Mouse (Mus musculus): ENCODE measurements around the gene Etl4.
"Not testable (repeated sequence)": the region's sequence is repeated elsewhere in the genome, so short reads cannot be mapped to it uniquely, and the experiment has no call there.

Gene Etl4

DNA sequence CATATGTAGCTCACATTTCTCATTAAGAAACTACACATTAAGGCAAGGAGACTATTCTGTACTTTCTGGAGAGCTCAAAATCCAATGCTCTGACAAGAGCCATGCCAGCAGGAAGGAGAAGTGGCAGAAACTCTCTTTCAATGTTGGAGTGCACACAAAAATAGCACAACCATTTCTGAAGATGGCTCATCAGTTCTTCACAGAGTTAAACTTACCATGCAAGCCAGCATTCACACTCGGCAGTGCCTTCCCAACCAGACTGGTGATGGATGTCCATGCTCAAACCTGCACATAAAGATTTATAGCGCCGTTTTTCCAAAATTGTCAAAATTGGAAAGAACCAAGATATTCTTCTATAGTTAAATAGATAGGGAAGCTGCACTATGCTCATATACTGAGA, 392.9 kb downstream of the Etl4 start:
- no peak for DNase-seq (ENCODE audit: low read depth)

DNA sequence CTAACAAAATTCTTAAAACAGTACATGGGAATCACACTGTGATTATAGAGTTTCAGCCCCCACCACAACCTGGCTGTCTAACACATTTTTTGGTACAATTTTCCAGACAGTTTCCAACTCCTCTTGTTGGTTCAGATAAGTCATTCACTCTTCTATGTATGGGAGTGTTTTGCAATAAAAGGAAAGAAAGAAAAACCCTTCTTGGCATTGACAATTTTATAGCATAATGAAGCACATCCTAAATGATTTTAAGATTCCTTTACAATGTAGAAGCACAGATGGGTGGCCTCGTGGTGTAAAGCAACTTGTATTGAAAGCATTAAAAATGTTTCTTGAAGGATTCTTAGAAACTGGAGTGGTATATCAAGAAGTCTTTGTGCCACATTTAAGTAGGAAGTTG, 415.4 kb downstream of the Etl4 start:
- DNase-seq (ENCODE audit: low read depth), result no peak

DNA sequence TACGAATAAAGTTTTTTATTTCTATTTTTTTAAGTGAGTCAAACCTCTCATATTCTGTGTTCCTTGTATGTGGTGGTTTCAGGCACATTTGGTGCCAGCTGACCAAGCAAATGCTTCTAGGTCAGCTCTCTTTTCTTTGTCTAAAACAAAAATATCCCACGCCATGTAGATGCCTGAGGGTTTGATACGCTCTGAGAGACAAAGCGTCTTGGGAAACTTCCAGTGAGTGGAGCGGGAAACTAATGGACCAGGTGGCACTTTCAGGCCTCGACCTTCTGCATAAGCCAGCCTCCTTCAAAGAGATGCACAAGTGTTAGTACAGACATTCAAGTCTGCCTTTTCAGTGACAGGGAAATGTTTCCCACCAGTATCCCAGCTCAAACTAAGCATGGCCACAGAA, 426.6 kb downstream of the Etl4 start:
- no peak for DNase-seq (ENCODE audit: low read depth)

DNA sequence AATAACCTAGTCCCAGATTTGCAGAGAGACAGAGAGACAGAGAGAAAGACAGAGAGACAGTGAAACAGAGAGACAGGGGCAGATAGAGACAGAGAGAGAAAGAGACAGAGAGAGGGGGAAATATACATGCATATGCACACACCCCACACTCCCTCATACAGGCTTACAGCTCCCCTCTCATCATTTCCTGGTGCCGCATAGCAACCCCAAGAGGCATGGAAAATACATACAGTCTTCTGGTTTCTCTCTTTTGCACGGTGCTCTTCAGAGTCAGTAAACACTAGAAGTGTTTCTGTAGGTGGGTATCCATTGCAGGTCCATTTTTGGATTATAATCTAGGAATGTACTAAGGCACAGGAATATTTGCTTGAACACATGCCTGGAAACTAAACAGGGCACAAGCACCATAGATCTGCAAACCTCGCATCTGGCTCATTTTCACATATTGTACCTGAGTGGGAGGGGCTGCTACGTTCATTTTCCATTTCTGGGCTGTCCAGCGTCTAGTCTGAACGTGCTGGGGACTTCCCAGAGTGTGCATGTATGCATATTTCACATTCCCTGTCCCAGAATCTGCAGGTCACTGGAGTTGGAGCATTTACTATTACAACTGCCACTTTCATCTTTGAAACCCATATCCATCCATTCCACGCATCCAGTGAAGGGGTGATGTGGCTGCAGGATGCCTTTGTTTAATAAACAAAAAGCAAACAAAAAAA, 429.6 kb downstream of the Etl4 start:
- no peak for DNase-seq (ENCODE audit: low read depth)

DNA sequence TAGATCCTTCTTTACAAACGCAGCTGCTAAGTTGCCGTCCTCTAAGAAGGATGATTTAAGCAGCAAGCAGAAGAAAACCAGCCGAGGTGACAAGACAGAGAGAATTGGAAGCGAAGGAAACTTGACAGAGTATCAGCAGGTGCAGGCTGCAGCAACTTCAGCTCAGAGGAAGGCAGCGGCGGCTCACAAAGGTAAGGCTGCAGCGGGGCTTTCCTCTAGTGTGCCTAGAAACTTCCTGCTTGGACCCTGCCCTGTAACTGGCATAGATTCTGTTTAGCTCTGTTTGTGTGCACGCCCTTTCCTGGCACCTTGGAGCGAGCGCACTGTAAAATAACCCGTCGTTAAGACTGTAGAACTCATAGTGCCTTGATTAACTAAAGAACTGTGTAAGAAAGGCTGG, 430.3 kb downstream of the Etl4 start:
- no peak for DNase-seq (ENCODE audit: low read depth)

DNA sequence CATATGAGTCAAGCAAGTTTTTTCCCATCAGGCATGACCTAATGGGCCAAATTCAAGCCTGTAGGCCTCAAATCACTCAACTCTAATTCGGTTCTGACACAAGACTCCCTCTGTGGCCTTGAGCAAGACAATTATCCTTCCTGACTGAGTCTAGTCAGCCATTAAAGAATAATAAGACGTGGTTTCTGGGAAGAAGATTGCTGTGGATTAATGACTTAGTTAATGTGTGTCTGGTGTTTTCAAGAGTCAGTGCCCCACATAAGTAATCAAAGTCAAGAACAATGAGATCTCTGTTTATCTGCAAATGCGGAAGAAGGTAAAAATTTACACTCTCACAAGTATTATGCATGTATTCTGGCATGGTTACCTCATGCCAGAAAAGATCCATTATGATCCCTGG, 437.3 kb downstream of the Etl4 start:
- DNase-seq (ENCODE audit: low read depth), result no peak

DNA sequence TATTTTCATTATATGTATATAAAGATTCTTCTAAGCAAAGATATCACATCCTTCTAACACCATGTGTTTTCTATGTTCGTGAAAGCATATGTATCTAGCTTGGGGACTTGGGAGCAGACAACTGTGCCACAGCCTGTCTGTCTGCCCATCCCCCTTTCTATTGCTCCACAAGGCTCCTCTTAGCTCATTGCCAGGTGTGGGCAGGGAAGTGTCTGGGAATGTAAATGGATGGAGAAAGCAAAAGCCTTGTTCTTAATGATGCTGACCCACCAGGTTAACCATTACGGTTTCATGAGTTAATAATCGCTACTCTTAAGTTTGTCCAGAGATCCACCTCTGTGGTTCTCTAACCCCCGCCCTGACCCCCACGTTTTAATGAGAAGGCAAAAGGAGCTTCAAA, 439.7 kb downstream of the Etl4 start:
- DNase-seq (ENCODE audit: low read depth), result no peak

DNA sequence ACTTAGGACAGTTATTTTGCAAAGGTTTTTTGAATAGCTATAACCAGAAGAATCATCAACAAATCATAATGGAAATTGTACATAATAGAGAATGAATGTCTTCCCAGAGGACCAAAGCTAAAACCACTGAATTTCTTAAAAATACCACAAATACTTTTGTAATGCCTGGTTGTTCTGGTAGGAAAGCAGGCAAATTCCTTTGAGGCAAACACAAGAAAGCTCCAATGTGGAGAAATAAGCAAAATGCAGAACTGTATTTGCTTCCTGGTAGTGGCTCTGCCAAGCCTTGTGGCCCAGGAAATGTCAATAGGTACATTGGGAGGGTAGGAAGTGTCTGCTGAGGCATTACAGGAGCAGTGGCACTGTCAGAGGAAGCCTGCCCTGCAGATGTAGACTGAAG, 443.2 kb downstream of the Etl4 start:
- DNase-seq (ENCODE audit: low read depth), result no peak

DNA sequence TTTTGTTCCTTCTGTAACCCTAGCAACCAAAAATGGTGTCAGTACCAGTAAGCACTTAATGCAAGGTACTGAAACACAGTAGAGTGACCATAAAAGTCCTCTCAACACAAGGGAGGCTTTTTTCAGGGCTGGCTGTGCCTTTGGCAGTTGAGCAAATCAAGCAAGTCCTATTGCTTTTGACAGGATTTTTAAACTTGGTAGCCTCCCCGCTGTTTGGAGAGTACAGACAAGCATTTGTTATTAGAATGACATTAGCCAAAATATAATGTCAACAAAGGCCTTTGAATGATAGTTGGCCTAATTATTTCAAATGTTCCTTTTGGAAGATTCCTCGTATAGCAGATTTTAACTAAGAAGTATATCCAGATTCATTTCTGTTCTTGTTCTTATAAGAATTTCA, 467.4 kb downstream of the Etl4 start:
- no peak for DNase-seq (ENCODE audit: low read depth)

DNA sequence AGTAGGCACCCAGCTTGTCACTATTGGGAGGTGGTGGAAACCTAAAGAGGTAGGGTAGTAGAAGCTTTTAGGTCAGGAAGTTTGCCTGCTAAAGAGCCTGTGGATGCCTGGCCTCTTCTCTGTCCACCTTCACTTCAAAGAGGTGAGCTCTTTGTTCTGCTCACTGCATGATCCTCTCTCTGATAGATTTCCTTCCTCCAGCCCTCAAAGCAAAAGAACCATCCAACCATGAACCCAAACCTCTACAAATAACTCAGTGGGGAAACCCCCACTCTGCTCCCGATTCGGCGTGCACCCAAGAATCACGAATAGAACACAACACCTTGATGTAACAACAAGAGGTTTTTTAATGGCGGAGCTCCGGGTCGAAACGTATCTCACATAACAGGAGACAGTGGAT, 471.3 kb downstream of the Etl4 start:
- not testable (repeated sequence) for DNase-seq (ENCODE audit: low read depth)

DNA sequence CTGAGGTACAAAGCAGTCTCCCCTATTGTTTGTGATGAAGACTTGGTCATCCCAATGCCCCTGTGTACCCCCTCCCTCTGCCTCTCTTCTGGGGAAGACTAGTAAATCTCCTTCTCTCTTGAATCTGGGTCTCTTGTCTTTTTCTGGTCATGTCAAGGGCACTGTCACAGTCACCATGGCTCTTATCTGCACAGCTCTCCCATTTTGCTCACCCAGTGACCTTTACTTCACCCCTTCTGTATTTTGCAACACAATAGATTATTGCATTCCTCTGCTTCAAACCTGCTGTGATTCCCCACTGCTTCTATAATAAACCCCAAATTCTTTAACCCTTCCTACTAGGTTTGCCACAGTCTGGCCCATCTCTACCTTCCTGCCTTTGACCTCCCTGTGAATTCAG, 484.5 kb downstream of the Etl4 start:
- no peak for DNase-seq (ENCODE audit: low read depth)

DNA sequence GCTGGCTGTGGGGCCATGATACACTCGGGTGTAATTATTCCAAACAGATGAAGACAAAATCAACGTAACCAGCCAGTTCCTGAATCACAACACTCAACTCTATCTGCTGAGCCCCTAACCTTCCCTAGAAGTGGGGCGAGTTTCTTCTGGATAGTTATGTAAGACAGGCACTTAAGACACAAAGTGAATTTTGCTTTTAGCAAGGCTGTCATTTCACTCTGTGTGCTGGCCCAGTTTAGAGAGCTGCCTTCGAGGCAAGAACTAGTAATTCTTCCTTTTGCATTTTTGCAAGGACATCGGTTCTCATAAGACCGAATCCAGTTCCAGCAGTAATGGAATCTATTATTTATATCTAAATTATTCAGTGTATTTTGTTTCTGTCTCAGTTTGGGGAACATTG, 487.4 kb downstream of the Etl4 start:
- no peak for DNase-seq (ENCODE audit: low read depth)

DNA sequence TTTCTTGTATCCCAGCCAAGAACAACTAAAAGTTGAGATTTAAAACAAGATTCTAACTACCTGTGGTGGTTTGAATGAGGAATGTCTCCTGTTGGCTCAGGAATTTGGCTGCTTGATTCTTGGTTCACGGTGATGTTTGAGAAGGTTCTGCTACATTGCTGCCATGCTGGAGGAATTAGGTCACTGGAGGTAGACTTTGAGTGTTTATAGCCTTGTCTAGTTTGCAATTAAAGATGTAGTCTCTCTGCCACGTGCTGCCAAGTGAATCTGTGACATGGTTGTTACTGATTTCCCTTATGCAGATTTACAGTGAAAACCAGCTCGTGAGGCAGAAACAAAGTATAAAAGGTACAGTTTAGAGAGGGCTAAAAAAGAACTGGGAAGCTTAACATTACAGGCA, 491.0 kb downstream of the Etl4 start:
- DNase-seq (ENCODE audit: low read depth), result no peak

DNA sequence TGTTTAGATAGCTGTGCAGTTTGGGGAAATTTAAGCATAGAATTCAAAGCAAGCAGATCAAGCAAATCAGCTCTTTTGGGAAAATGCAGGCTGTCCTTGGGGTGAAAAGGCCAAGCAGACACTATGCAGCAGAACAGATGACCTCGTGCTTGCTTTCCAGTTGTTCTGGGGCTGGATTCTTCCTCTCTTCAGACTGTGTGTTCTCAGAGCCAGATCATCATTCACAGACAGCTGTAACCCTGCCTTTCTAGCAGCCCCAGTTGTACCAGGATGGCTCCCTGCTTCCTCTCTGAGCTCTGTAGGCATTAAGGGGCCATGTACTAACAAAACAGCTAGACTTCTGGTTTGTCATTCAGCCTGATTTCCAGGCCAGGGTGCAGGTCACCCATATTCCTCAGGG, 494.8 kb downstream of the Etl4 start:
- DNase-seq (ENCODE audit: low read depth), result no peak

DNA sequence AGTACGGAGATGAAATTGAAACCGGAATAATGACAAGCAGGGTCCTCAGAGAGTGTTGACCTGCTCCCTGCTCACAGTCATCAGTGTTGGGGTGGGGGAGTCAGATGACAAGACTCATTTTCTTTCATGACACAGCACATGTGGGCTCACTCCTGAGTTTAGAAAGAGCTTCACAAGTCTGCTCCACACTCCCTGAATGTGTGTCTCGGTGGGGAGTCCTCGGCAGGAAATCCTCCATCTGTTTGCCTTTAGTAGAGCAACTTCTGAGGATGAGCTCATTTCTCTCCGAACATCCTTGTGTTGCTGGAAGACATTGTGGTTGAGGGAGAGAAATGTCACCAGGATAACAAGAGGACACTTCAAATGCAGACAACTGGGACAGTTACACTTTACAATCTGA, 497.5 kb downstream of the Etl4 start:
- no peak for DNase-seq (ENCODE audit: low read depth)

DNA sequence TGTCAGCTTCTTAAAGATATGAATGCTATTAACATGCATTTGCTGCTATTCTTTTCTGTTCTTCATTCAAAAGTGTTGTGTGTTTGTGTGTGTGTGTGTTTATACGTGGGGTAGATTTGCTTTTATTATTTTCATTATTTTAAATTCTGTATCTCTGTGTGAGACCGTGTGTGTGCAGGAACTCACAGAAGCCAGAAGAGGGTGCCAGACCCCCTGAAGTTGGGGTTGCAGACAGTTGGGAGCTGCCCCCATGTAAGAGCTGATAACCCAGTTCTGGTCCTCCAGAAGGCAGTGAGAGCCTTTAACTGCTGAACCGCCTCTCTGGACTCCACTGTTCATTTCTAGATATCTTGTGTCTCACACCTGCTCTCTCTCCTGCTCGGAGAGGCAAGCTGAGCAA, 505.3 kb downstream of the Etl4 start:
- no peak for DNase-seq (ENCODE audit: low read depth)

DNA sequence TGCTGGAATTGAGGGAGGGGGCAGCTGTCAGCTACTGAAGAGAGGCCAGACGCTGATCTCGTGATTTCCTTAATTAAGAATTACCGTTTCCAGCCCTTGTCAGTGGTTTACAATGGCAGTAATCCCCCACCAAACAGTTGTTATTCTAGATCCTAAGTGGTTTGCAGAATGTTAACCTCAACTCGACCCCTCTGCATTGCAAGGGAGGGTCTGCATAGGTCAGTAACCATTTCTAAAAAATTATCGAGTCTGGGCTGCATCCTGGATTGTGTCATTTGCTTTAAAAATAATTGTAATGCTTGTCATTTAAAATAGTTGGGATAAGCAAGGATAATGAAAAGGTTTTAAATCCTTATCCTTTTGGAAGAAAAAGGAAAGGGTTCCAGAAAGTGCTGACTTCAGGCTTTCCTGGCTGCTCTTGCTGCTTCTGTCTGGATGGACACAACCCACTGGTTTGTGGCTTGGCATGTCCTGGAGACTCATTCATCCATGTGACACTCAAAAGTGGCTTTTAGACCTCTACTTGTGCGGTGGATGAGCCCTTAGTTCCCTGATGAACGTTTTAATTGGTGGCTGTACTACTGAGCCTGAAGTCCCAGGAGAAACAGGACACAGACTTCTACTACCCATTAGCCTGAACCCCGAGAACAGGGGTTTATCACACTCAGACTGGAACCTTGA, 507.5 kb downstream of the Etl4 start:
- no peak for DNase-seq (ENCODE audit: low read depth)

DNA sequence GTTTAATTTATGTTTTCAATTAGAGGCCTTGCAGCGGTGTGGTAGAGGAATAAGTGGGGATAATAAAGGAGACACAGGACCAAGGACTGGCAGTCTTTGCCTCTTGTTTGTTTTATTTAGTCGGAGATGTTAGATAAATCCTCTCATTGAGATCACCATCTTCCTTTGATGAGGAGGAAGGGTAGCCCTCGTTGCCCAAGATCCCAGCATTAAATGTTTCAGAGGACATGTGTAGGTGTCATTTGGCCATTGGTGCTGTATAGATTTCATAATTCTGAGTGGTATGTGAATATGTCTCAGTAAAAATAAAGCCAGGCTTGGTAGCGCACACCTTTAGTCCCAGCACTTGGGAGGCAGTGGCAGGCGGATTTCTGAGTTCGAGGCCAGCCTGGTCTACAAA, 508.4 kb downstream of the Etl4 start:
- DNase-seq (ENCODE audit: low read depth), result no peak

DNA sequence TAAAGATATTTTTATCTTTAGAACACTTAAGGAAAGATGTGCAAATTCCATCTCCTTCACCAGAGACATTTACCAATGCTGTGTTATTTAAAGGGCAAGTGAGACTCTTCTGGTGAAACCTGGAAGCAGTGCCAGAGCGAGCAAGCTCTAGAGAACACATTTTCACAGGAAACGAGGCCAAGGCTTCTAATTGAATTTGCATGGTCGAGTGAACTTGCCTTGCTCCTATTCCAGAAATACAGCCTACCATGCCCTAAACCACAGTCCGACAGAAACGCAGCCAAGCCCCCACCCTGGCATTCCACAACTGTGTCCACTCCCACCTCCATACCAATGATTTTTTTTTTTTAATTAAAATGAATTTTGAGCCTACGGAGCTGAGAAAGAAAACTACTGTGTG, 510.4 kb downstream of the Etl4 start:
- DNase-seq (ENCODE audit: low read depth), result no peak

DNA sequence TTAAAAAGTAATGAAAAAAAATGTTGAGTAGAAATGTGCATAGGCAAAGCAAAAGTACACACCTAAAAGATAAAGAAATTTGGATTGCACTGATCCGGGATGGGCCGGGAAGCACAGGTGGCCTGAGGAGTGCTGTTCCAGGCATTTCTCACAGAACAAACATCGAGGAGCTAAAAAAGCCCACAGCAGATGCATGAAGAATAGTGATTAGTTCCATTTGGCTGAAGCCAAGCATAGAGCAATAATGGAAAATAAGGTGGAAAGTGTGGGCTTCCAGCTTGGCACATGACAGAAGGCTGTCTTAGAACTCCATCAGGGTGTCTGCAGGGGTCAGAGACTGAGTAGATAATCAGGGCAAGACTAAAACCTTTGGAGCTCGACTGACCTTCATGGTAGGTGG, 512.7 kb downstream of the Etl4 start:
- DNase-seq (ENCODE audit: low read depth), result no peak

DNA sequence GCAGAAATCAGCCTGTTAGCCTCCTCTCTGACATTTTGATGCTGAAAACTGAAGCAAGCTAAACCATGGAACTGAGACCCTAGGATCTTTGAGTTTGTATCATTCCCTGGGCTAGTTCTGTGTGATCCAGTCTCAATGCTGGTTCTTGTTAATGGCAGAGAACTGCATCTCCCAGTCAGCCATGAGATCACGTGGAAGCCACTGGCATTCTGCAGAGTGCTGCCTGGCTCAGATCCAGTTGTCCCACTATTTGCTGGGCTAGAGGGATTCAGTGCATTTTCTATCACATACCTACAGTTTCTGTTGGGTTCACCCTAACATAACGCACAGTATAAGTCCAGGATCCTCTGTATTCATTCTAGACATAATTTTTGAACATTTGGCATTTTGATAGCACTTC, 524.1 kb downstream of the Etl4 start:
- DNase-seq (ENCODE audit: low read depth), result no peak

DNA sequence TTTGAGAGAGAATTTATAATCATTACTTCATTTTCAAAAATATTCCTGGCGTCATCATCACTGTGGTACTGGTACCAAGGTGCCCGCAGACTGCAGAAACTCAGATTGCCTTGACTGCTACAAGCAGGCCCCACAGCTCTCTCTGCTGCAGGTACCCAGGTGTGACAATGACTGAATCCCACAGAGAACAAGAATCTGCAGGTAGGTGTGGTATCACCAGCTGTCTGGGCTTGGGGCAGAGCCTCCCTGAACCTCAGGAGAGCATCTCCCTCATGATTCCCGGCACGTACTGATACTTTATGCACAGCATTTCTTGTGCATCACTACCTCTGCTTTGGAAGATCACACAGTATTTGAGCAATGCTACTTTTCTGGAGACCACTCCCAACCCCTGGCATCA, 526.0 kb downstream of the Etl4 start:
- DNase-seq (ENCODE audit: low read depth), result no peak

DNA sequence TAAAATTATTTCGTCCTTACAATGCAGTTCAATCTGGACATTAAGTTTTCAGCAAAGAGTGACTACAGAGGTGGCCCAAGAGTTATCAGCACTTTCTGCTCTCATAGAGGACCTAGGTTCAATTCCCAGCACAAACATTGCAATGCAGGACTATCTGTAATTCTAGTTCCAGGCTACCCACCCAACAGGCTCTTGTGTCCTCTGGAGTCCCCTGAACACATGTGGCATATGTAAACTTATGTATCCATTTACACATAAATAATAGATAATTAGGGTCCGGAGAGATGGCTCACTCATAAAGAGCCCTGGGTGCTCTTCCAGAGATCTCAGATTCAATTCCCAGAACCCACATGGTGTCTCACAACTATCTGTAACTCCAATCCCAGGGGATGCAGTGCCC, 533.2 kb downstream of the Etl4 start:
- DNase-seq (ENCODE audit: low read depth), result no peak
